Mouse (Mus musculus) lung, adult 2 months (tissue): ENCODE data around the gene Irak3.

Experiments
- CTCF ChIP-seq: fragments of 200-500 bp; IDR thresholded peaks from 2 replicates; pipeline ENCODE4 v1.5.1; 2011; ENCODE audit warnings: mild to moderate bottlenecking, low read length, control low read depth; ENCODE audit not compliant: insufficient read depth
- POLR2A ChIP-seq: fragments of 200-500 bp; IDR thresholded peaks from 2 replicates; pipeline ENCODE4 v1.6.1; 2011; ENCODE audit warnings: low read depth, mild to moderate bottlenecking, control low read depth, low read length, borderline replicate concordance; ENCODE audit errors: extremely low read depth

- TF ChIP-seq POLR2A: no peak
- no peak for TF ChIP-seq CTCF
Measured at GRCm38 (mm10) chr10:120170277-120170676, 31.7 kb downstream of the Irak3 start.
